Mouse (Mus musculus) heart, postnatal 36 days (tissue): ENCODE data around the gene Gm17387. TPM values are rescaled to one million over a fixed set of nuclear protein-coding genes. Genes with fewer than 3 reads are reported as not detected.
A peak's percentile ranks its signal among the peaks of the same experiment; 100 is the strongest.

ENCODE experiments used
- DNase-seq, 2 experiments: peaks; one replicate each; pipeline ENCODE4 v3.0.0; 2021 to 2022
- intact Hi-C: fragments of 180-260 bp; cut with DNase I; formaldehyde crosslinking; loops from one replicate; pipeline ENCODE4 v1.15.1; 2025
- total RNA-seq, 2 experiments: library from RNA; stranded (reverse); gene quantifications; 2 replicates each; pipeline ENCODE4 v1.2.3; 2021

Gm17387 gene
- total RNA-seq, 2 experiments from 2014 or later: not detected

DNA sequence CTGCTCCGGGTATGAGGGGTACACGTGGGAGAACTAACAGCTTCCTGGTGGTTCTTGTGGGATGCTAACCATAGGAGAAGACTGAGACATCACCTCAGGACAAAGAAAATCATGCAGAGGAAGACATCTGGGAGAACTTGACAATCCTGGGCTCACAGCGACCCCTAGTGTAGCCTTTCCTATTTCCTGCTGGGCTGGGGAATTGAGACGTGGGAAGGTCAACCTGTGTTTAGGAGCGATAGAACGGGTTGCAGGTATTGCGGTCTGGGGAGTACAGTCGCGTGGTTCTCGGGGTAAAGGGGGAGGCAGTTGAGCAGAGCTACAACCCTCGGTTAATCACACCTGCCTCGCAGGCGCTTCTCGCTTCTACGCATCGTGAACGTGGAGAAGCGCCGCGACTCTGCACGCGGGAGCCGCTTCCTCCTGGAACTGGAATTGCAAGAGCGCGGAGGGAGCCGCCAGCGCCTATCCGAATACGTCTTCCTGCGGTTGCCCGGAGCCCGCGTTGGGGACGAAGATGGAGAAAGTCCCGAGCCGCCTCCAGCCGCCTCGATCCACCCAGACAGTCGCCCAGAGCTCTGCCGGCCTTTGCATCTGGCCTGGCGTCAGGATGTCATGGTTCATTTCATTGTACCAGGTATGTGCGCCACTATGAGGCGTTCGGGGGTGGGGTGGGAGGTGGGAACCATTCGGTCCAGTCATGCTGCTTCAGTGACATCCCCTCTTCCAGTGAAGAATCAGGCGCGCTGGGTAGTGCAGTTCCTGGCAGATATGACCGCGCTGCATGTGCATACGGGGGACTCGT, 41.3 kb downstream of the Gm17387 start:
- peak; percentile 76 to 81 for DNase-seq
- intact Hi-C loops: loop anchor here (1.0 to 5.0 kb wide), 3 partner anchors 107 to 225 kb away; partner anchors contain the start of gene Scgb1c1

DNA sequence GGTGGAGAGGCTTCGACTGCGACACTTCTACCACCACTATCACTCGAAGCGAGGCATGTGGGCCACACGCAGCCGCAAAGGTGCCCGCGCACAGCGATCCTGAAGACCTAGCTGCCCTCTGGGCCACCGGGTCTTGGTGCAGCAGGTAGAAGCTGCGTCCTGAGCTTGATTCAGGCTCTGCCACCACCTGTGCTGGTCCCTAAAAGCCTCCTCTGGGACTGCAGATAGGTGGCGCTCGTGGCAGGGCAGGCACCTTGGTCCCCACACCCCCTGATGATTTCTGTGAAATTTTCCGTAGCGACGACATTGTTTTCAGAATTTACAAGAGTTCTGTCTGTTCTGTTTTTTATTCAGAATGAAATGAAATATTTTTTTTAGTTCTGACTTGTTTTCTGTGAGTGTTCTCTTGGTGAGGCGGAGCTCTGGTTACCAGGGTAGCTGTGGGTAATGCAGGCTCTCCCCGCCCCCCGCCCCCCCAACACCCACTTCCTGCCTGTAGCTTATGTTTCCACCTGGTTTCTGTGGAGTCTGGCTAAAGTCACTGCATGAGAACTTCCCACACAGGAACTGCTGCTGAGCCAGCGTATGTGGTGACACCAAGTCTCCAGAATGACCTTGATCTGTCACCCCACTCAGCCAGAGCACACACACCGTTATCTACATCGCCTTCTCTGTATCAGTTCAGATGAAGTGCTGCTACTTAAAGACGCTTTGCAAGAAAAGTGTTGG, 43.2 kb downstream of the Gm17387 start:
- peak in 1 of 2 experiments; percentile 32 for DNase-seq

DNA sequence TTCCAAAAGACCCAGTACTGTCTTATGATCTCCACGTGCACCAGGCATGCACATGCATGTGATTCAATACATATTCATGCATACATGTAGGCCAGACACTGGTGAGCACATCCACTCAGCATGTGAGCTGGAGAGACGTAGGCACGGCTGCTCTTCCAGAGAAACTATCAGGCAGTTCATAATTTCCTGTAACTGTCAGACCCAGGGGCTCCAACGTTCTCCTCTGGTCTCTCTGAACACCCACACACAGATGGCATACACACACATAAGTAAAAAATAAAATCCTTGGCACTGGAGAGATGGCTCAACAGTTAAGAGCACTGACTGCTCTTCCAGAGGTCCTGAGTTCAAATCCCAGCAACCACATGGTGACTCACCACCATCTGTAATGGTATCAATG, 44.9 kb downstream of the Gm17387 start:
- intact Hi-C loops: loop anchor here (5.0 kb wide), 1 partner anchor 104 kb away; no protein-coding TSS in a partner anchor
- no peak for DNase-seq

More for the DNA sequence above, 43.2 kb downstream of the Gm17387 start:
- intact Hi-C loops: loop anchor here (5.0 kb wide), 1 partner anchor 105 kb away; no protein-coding TSS in a partner anchor

DNA sequence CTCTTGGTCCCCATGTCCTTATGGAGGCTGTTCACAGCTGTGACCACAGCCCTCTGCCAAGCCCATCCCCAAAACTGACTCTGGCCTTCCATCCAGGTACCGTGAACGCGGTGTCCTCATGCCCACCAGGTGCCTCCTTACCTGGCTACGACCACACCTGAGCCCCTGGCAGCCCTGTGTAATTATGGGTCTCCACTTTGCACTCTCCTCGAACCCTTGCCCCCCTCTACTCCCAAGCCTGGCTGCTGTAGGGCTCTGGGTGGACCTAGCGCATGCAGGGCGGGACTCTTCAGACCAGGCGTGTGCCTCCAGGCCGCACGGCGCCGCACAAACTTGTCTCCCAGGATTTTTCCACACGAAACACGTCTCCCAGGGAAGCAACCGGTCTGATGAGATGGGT, 48.9 kb downstream of the Gm17387 start, which contains the start of gene Pkp3:
TSS of gene Pkp3 (plus strand) at position 378 of the 400 bp plus-strand sequence.
- DNase-seq: no peak
- intact Hi-C loops: no loop called here

DNA sequence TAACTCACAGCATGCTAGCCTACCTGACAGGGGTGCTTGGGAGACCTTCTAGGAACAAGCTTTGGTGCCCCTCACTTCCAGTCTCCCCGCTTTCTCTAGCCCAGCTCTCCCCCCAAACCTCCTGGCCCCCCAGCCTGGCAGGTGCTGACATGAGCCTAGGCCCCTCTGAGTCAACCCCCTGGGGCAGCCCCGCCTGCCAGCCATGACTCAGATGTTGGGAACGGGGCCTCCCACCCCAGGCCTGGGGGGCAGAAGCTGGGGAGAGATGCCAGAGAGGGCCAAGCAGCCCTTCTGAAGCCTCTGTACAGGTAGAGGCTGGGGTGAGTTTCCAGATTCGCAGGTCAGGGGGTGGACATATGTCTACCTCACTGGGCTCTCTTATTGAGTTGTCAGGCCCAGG, 49.9 kb downstream of the Gm17387 start:
- intact Hi-C loops: no loop called here
- DNase-seq: no peak

Other genes with a start within 250 kb of the Gm17387 start
- not detected for gene Syce1, start 241.3 kb upstream of the Gm17387 start, total RNA-seq
- gene Zfp941, start 207.0 kb upstream of the Gm17387 start, total RNA-seq: under 1 TPM; 0.19 to 0.35 TPM
- gene Urah, start 194.1 kb upstream of the Gm17387 start, total RNA-seq: 1 to 10 TPM in 1 of 2 experiments, under 1 TPM in 1; 0.44 to 1.2 TPM
- 10 to 100 TPM; 23.9 to 24.8 TPM for gene Scgb1c1, start 183.6 kb upstream of the Gm17387 start, total RNA-seq
- gene Odf3, start 181.3 kb upstream of the Gm17387 start, total RNA-seq: not detected
- not detected for gene Gm45785, start 172.8 kb upstream of the Gm17387 start, total RNA-seq
- 10 to 100 TPM; 19.8 to 22.4 TPM for gene Ric8a, start 172.2 kb upstream of the Gm17387 start, total RNA-seq
- 10 to 100 TPM; 10.3 to 11.0 TPM for gene Bet1l, start 171.6 kb upstream of the Gm17387 start, total RNA-seq
- 10 to 100 TPM; 85.8 to 92.3 TPM for gene Psmd13, start 147.2 kb upstream of the Gm17387 start, total RNA-seq
- 10 to 100 TPM; 62.1 to 71.1 TPM for gene Sirt3, start 146.8 kb upstream of the Gm17387 start, total RNA-seq
- 1,000 to 10,000 TPM; 2,774 to 2,839 TPM for gene Cox8b, start 128.7 kb upstream of the Gm17387 start, total RNA-seq
- gene Nlrp6, start 108.2 kb upstream of the Gm17387 start, total RNA-seq: not detected
- 1 to 10 TPM; 4.4 to 4.9 TPM for gene Pgghg, start 87.7 kb upstream of the Gm17387 start, total RNA-seq
- gene Ifitm5, start 78.8 kb upstream of the Gm17387 start, total RNA-seq: under 1 TPM in 1 of 2 experiments, not detected in 1; 0.42 TPM
- gene Gm45717, start 73.2 kb upstream of the Gm17387 start, total RNA-seq: under 1 TPM in 1 of 2 experiments, not detected in 1; 0.76 TPM
- 100 to 1,000 TPM; 111 to 112 TPM for gene Ifitm2, start 73.1 kb upstream of the Gm17387 start, total RNA-seq
- gene Ifitm1, start 61.9 kb upstream of the Gm17387 start, total RNA-seq: 1 to 10 TPM; 3.4 to 4.1 TPM
- gene Ifitm3, start 18.4 kb upstream of the Gm17387 start, total RNA-seq: 100 to 1,000 TPM; 113 to 167 TPM
- 1 to 10 TPM in 1 of 2 experiments, under 1 TPM in 1; 0.47 to 1.0 TPM for gene Ifitm6, start 11.2 kb upstream of the Gm17387 start, total RNA-seq
- not detected for gene B4galnt4, start 32.0 kb downstream of the Gm17387 start, total RNA-seq
- not detected for gene Pkp3, start 49.1 kb downstream of the Gm17387 start, total RNA-seq
- gene Sigirr, start 71.4 kb downstream of the Gm17387 start, total RNA-seq: 1 to 10 TPM; 5.6 to 9.5 TPM
- under 1 TPM; 0.14 to 0.33 TPM for gene Ano9, start 88.7 kb downstream of the Gm17387 start, total RNA-seq
- 10 to 100 TPM; 25.8 to 36.2 TPM for gene Ptdss2, start 93.3 kb downstream of the Gm17387 start, total RNA-seq
- 10 to 100 TPM; 66.8 to 67.8 TPM for gene Rnh1, start 143.7 kb downstream of the Gm17387 start, total RNA-seq
- gene Hras, start 164.9 kb downstream of the Gm17387 start, total RNA-seq: 100 to 1,000 TPM in 1 of 2 experiments, 10 to 100 TPM in 1; 97.9 to 104 TPM
- gene Lrrc56, start 165.0 kb downstream of the Gm17387 start, total RNA-seq: 1 to 10 TPM; 2.8 to 4.0 TPM
- not detected for gene Lmntd2, start 184.9 kb downstream of the Gm17387 start, total RNA-seq
- 1 to 10 TPM in 1 of 2 experiments, under 1 TPM in 1; 0.79 to 1.7 TPM for gene Rassf7, start 186.7 kb downstream of the Gm17387 start, total RNA-seq
- 10 to 100 TPM; 31.9 to 36.5 TPM for gene Phrf1, start 199.7 kb downstream of the Gm17387 start, total RNA-seq
- 1 to 10 TPM; 4.1 to 8.6 TPM for gene Irf7, start 237.3 kb downstream of the Gm17387 start, total RNA-seq
- gene Cdhr5, start 247.7 kb downstream of the Gm17387 start, total RNA-seq: not detected